Mouse (Mus musculus) forebrain, postnatal 0 days (tissue): ENCODE measurements at regions not wholly inside any gene's neighbourhood (a gene's known extent, or its start where the extent isn't known, plus 50 kb on each side); places are given as distances from the start of the nearest gene placed in this dataset.

Experiments used
- ATAC-seq: fragments of 200-750 bp; cut with Nextera tagmentation; 2 replicates; pipeline ENCODE4 v1.8.0; 2017; ENCODE audit warnings: mild to moderate bottlenecking, moderate library complexity
- DNase-seq: peaks from one replicate; pipeline ENCODE4 v3.0.0-alpha.2; 2015
- H3K27ac ChIP-seq: fragments of 300-500 bp; sonication (generic); 2 replicates; pipeline ENCODE4 v1.5.1; 2014; ENCODE audit warnings: low read depth, mild to moderate bottlenecking, antibody characterized with exemption, low read length, moderate library complexity, mixed read lengths
- H3K27me3 ChIP-seq: fragments of 300-500 bp; sonication (generic); 2 replicates; pipeline ENCODE4 v1.6.1; 2014; ENCODE audit warnings: mild to moderate bottlenecking, low read length, mixed read lengths; ENCODE audit not compliant: insufficient read depth
- H3K36me3 ChIP-seq: fragments of 300-500 bp; sonication (generic); 2 replicates; pipeline ENCODE4 v1.6.1; 2014; ENCODE audit warnings: mild to moderate bottlenecking, moderate library complexity; ENCODE audit not compliant: insufficient read depth
- H3K4me1 ChIP-seq: fragments of 300-500 bp; sonication (generic); 2 replicates; pipeline ENCODE4 v1.6.1; 2014; ENCODE audit warnings: antibody characterized with exemption; ENCODE audit not compliant: insufficient read depth
- H3K4me2 ChIP-seq: fragments of 300-500 bp; sonication (generic); 2 replicates; pipeline ENCODE4 v1.6.1; 2014; ENCODE audit warnings: low read depth, mild to moderate bottlenecking, moderate library complexity
- H3K4me3 ChIP-seq: fragments of 300-500 bp; sonication (generic); 2 replicates; pipeline ENCODE4 v1.5.1; 2014; ENCODE audit warnings: low read depth, low read length, mixed read lengths
- H3K9ac ChIP-seq: fragments of 300-500 bp; sonication (generic); 2 replicates; pipeline ENCODE4 v1.6.1; 2014; ENCODE audit warnings: mild to moderate bottlenecking
- H3K9me3 ChIP-seq: fragments of 300-500 bp; sonication (generic); 2 replicates; pipeline ENCODE4 v1.6.1; 2016; ENCODE audit warnings: low read length
- CTCF ChIP-seq: sonication (generic); IDR thresholded peaks from 2 replicates; pipeline ENCODE4 v1.5.1; 2016; ENCODE audit warnings: antibody characterized with exemption, control low read depth, low read depth
- WGBS: fragments of 180-500 bp; shearing (Covaris S2); extraction: QIAGEN DNeasy Blood & Tissue Kit; methylation state at CpG from one replicate; pipeline ENCODE4 v1.1.7; 2014; 5-methylcytosine and 5-hydroxymethylcytosine counted together

- Histone ChIP-seq H3K36me3 (no peaks in the 10 kb centered on the region), H3K27me3 (no peaks in the 10 kb centered on the region), H3K27ac (no peak overlapping the region), H3K4me1 (no peaks in the 10 kb centered on the region), H3K9ac (no peak overlapping the region), H3K9me3 (no peaks in the 10 kb centered on the region), H3K4me3 (no peak overlapping the region), H3K4me2 (no peak overlapping the region)
- DNase-seq, result peak; percentile 40
- peak; percentile 83 for ATAC-seq
- TF ChIP-seq CTCF, result no peak
- 63% methylated on average over 3 of the region's 3 CpGs for WGBS
Observed at GRCm38 (mm10) chr3:131914372-131914771, 170.7 kb upstream of the Dkk2 start.

- H3K4me1 ChIP-seq, result no peaks in the 10 kb centered on the region
- no peak for TF ChIP-seq CTCF
- H3K9me3 ChIP-seq, result no peaks in the 10 kb centered on the region
- no peak overlapping the region for H3K4me3 ChIP-seq
- H3K27ac ChIP-seq, result no peak overlapping the region
- ATAC-seq, result no peak
- no peak for DNase-seq
- no peaks in the 10 kb centered on the region for H3K27me3 ChIP-seq
- no peak overlapping the region for H3K9ac ChIP-seq
- H3K4me2 ChIP-seq, result no peak overlapping the region
- no peaks in the 10 kb centered on the region for H3K36me3 ChIP-seq
- 81% methylated on average over 7 of the region's 7 CpGs for WGBS
Observed at GRCm38 (mm10) chr3:131914997-131915396, 170.1 kb upstream of the Dkk2 start.

- Histone ChIP-seq H3K27me3 (no peaks in the 10 kb centered on the region), H3K27ac (no peak overlapping the region), H3K9ac (no peak overlapping the region), H3K4me3 (no peak overlapping the region), H3K9me3 (no peaks in the 10 kb centered on the region), H3K4me1 (no peaks in the 10 kb centered on the region), H3K36me3 (no peaks in the 10 kb centered on the region), H3K4me2 (no peak overlapping the region)
- ATAC-seq (no peak), DNase-seq (no peak)
- 72% methylated on average over 13 of the region's 13 CpGs for WGBS
- TF ChIP-seq CTCF, result no peak
Observed at GRCm38 (mm10) chr3:131917734-131918534, 167.2 kb upstream of the Dkk2 start.

GRCm38 (mm10) chr3:131919476-131919875 lies 165.6 kb upstream of the Dkk2 start:
- Histone ChIP-seq H3K4me3 (no peak overlapping the region), H3K9me3 (no peaks in the 10 kb centered on the region), H3K36me3 (no peaks in the 10 kb centered on the region), H3K27ac (no peak overlapping the region), H3K4me1 (no peaks in the 10 kb centered on the region), H3K9ac (no peak overlapping the region), H3K4me2 (0 out of 2 replicates have a peak overlapping the region, but pooled peaks have one; percentile 3), H3K27me3 (no peaks in the 10 kb centered on the region)
- peak; percentile 49 for DNase-seq
- 53% methylated on average over 12 of the region's 12 CpGs for WGBS
- no peak for TF ChIP-seq CTCF
- ATAC-seq, result peak; percentile 93

GRCm38 (mm10) chr3:131921161-131921560 lies 163.9 kb upstream of the Dkk2 start:
- no peaks in the 10 kb centered on the region for H3K27me3 ChIP-seq
- no peak overlapping the region for H3K4me2 ChIP-seq
- H3K36me3 ChIP-seq, result no peaks in the 10 kb centered on the region
- TF ChIP-seq CTCF, result peak; percentile 2; the same call in 1 of the 2 replicates
- H3K9me3 ChIP-seq, result no peaks in the 10 kb centered on the region
- no peak overlapping the region for H3K27ac ChIP-seq
- no peak overlapping the region for H3K9ac ChIP-seq
- H3K4me1 ChIP-seq, result no peaks in the 10 kb centered on the region
- DNase-seq (no peak), ATAC-seq (no peak)
- WGBS, result 87% methylated on average over 6 of the region's 6 CpGs
- no peak overlapping the region for H3K4me3 ChIP-seq

- H3K4me2 ChIP-seq, result no peak overlapping the region
- no peak overlapping the region for H3K4me3 ChIP-seq
Observed at GRCm38 (mm10) chr3:131922733-131923132, 162.4 kb upstream of the Dkk2 start.

GRCm38 (mm10) chr3:131940896-131941295 lies 144.2 kb upstream of the Dkk2 start:
- no peak overlapping the region for H3K27ac ChIP-seq
- DNase-seq (no peak), ATAC-seq (no peak)
- H3K4me3 ChIP-seq, result no peak overlapping the region
- 54% methylated on average over 7 of the region's 7 CpGs for WGBS
- H3K4me1 ChIP-seq, result no peaks in the 10 kb centered on the region
- no peak for TF ChIP-seq CTCF
- H3K27me3 ChIP-seq, result no peaks in the 10 kb centered on the region
- H3K36me3 ChIP-seq, result no peaks in the 10 kb centered on the region
- no peaks in the 10 kb centered on the region for H3K9me3 ChIP-seq
- no peak overlapping the region for H3K4me2 ChIP-seq
- H3K9ac ChIP-seq, result no peak overlapping the region

More at GRCm38 (mm10) chr3:131922733-131923132, 162.4 kb upstream of the Dkk2 start:
- Histone ChIP-seq H3K9ac (no peak overlapping the region), H3K27me3 (no peaks in the 10 kb centered on the region), H3K9me3 (no peaks in the 10 kb centered on the region), H3K36me3 (no peaks in the 10 kb centered on the region), H3K27ac (no peak overlapping the region), H3K4me1 (no peaks in the 10 kb centered on the region)
- ATAC-seq (no peak), DNase-seq (no peak)
- TF ChIP-seq CTCF, result no peak
- 28% methylated on average over 1 of the region's 1 CpGs for WGBS
